Mouse (Mus musculus) ES-CJ7 (cell line): ENCODE results near the gene Hs3st5.

Experiments
- DNase-seq: peaks from one replicate; pipeline ENCODE4 v3.0.0; 2011; ENCODE audit warnings: low read depth, low spot score

Gene Hs3st5

GRCm38 (mm10) chr10:36557673-36558072 lies 51.1 kb downstream of the Hs3st5 start:
- DNase-seq, result no peak

GRCm38 (mm10) chr10:36558736-36559135 lies 52.1 kb downstream of the Hs3st5 start:
- DNase-seq, result peak; percentile 7

GRCm38 (mm10) chr10:36567258-36567657 lies 60.6 kb downstream of the Hs3st5 start:
- no peak for DNase-seq

GRCm38 (mm10) chr10:36572540-36572939 lies 65.9 kb downstream of the Hs3st5 start:
- DNase-seq, result no peak

GRCm38 (mm10) chr10:36578375-36579145 lies 71.9 kb downstream of the Hs3st5 start:
- DNase-seq, result no peak

- DNase-seq, result peak; percentile 31
These were observed 103.8 kb downstream of the Hs3st5 start for GRCm38 (mm10) chr10:36610400-36610799.

- peak; percentile 99 for DNase-seq
These were observed 104.8 kb downstream of the Hs3st5 start for GRCm38 (mm10) chr10:36611415-36611814.

- peak; percentile 70 for DNase-seq
These were observed 116.4 kb downstream of the Hs3st5 start for GRCm38 (mm10) chr10:36623037-36623436.

- DNase-seq, result no peak
These were observed 121.3 kb downstream of the Hs3st5 start for GRCm38 (mm10) chr10:36627952-36628351.

GRCm38 (mm10) chr10:36631746-36632145 lies 125.1 kb downstream of the Hs3st5 start:
- no peak for DNase-seq

- DNase-seq, result no peak
These were observed 144.0 kb downstream of the Hs3st5 start for GRCm38 (mm10) chr10:36650653-36651052.

GRCm38 (mm10) chr10:36713974-36714373 lies 207.4 kb downstream of the Hs3st5 start:
- DNase-seq, result no peak

GRCm38 (mm10) chr10:36726239-36726638 lies 219.6 kb downstream of the Hs3st5 start:
- DNase-seq, result no peak

GRCm38 (mm10) chr10:36729361-36730098 lies 222.9 kb downstream of the Hs3st5 start:
- no peak for DNase-seq

- no peak for DNase-seq
These were observed 232.8 kb downstream of the Hs3st5 start for GRCm38 (mm10) chr10:36739375-36739774.

- no peak for DNase-seq
These were observed 243.4 kb downstream of the Hs3st5 start for GRCm38 (mm10) chr10:36750021-36750420.

GRCm38 (mm10) chr10:36754471-36754870 lies 247.9 kb downstream of the Hs3st5 start:
- DNase-seq, result no peak

GRCm38 (mm10) chr10:36773595-36773994 lies 267.0 kb downstream of the Hs3st5 start:
- no peak for DNase-seq

GRCm38 (mm10) chr10:36774898-36775297 lies 268.3 kb downstream of the Hs3st5 start:
- DNase-seq, result no peak

GRCm38 (mm10) chr10:36781641-36782040 lies 275.0 kb downstream of the Hs3st5 start:
- peak; percentile 30 for DNase-seq

- DNase-seq, result no peak
These were observed 280.4 kb downstream of the Hs3st5 start for GRCm38 (mm10) chr10:36786970-36787369.

GRCm38 (mm10) chr10:36791771-36792170 lies 285.2 kb downstream of the Hs3st5 start:
- peak; percentile 31 for DNase-seq

- DNase-seq, result no peak
These were observed 288.7 kb downstream of the Hs3st5 start for GRCm38 (mm10) chr10:36795311-36795710.
